Mouse (Mus musculus): ENCODE measurements around the gene Gpc1. TPM values are rescaled to one million over a fixed set of nuclear protein-coding genes. Genes with fewer than 3 reads are reported as not detected.

Gene Gpc1
- 1 to 10 TPM; 1.6 to 2.2 TPM for polyA plus RNA-seq (2017; shearing (Covaris generic))

DNA sequence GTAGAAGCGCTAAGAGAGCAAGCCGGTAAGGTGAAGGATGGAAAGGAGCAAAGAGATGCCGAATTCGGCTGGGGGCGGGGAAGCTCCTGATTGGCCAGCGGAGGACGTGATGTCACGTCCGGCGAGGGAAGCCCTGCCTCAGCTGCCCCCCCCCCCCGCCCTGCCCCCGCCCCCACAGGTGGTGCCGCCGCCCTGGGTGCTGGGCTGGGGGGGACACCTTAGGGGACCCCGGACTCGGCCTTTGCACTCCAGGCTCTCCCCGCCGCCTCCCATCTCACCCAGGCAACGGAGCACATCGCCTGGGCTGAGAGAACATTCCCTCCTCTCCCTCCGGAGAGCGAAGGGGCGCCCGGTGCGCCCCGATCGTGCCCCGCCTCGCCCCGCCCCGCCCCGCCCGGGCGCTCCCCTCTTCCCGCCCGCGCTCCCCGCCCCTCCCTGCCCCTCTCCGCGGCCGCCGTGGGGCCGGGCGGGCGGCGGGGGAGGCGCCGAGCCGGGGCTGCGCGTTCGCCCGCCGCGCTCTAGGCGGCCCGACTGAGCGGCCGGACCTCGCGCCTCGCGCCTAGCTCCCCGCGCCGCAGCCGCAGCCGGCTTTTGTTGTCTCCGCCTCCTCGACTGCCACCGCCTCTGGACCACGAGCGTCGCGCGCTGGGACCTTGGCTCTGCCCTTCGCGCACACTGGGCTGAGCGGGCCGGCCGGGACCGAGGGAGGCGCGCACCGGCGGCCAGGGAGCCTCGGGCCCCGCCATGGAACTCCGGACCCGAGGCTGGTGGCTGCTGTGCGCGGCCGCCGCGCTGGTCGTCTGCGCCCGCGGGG is at the start of gene Gpc1:
Gene Gpc1 (plus strand): TSS at position 458 of the 814 bp plus-strand sequence.
- peak; percentile 73 for ATAC-seq

DNA sequence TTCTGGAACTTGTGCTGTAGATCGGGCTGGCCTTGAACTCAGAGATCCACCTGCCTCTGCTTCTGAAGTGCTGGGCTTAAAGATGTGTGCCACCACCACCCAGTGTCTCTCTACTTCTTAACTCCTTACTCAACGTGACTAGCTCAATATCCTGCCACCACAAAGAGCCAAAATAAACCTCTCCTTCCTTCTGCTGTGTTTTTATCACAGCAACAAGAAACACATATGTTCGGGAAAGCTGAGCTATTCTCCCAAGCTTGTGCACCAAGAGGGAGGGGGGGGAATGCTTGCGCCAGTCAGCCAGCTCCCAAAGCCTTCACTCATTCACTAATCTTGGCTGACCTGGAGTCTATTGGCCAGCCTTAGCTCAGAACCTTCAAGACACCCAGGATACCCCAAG is 49.6 kb upstream of the Gpc1 start:
- ATAC-seq = no peak

DNA sequence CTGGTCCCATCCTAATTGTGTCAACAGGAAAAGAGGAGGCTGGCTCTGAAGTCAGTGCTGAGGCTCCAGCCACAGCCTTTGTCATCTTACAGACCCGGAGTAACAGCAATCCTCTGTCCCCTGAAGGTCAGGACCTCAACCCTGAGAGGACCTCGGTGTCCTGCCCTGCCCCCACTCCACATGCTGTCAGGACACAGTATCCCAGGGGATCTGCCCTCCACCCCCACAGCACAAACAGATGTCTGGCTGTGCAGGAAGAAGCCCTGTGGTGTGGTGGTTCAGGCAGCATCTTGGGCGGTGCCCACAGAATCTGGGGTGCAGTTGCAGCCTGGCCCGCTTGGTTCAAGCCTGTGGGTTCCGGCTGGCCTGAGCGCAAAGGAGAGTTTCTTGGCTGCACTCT is 48.9 kb upstream of the Gpc1 start:
- no peak for ATAC-seq

DNA sequence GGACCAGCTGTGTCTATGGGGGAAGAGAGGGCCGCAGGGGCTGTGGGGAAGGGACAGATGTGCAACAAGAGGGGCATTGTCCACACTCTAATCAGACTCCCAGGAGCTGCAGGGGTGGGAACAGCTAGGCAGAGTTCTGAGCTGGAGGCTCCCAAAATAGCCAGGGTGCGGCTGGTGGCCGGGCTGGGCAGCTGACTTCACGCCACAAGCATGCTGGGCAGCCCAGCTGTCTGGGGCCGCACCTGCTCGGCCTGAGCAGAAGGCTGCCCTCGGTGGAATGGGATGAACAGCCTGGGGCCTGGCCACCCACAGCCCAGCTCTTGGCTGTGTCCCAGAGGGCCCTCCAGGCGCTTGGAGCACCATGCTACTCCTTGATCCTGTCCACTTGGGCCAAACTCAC is 44.2 kb upstream of the Gpc1 start:
- ATAC-seq = no peak

DNA sequence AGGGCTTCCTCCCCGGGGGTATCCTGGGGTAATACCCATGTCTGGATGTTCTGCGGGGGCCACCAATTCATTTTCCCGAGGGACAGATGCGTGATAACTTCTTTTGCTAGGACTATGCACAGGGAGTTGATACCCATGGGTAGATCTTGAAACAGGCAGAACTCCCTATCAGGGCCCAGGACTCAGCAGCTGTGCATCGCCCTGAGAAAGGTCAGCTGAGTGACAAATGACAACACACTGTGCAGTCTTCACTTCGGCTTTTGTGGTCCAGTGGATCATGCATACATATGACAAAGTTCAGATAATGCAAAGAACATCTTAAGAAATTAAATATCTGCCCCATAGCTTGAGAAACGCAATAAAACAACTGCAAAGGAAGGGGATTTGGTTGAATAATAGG is 43.4 kb upstream of the Gpc1 start:
- ATAC-seq = no peak

DNA sequence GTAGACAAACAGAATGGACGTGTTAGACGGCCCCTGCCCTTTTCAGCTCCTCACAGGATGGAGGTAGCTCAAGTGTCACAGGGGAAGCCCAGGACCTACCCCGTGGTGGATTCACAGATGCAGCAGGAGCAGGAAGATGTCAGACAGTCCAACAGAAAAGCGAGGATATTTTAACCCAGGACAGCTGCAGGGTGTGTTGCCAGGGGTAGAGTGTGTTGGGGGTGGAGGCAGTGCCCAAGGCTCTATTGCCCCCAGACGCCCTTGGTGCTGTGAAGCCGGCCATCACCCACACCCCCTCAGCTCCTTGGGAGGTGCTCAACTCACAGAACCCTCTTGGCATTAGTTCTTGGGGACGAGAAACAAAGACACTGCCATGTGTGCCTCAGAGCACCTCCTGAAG is 40.8 kb upstream of the Gpc1 start:
- no peak for ATAC-seq

DNA sequence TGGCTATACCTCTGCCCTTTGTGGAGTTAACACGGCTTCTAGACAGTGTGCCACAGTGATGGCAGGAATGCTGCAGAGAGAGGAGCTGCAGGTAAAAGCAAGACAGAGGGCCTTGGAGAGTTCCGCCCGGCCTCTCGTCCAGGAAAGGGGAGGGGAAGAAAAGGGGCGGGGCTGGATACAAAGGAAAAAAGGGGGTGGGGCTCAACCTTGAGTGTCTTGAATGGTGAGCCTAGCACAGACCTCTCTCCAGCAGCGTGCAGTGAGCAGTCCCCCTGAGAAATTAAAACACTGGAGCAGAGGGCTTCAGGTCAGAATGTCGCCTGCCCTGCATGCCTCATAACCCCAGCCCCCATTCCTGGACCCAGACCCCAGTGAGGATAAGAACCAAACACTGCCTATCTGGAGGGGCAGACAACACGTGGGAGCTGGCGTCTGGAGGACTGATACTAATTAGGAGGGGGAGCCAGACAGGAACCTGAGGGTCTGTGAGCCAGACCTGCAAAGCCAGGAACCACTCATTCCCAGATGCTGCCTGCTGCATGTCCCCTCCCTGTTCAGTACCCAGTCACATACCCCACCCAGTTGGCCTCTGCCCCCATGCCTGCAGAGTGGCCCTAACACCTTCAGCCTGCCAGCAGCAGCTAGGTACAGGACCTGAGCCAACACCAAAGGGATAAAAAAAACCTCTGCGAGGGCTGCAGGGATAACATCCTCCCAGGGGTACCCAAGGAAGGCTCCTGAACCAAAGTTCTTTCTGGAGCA is 40.2 kb upstream of the Gpc1 start:
- ATAC-seq = no peak

DNA sequence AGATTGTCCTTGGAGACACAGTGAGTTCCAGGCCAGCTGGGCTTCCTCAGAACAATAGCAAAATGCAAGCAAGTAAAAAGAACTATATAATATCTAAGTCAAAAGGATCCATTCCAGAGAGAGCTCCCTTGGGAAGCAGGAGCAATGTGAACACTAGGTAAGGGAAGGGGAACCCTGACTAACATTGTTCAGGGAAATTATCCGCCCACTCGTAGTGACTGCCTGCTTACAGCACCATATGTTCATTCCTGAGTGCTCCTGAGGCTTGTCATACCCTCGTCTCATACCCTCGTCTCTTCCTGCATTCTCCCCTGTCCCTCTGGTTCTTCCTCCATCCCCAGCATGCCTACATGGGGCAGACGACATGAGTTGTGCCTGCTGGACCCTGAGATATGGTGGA is 37.7 kb upstream of the Gpc1 start:
- no peak for ATAC-seq

DNA sequence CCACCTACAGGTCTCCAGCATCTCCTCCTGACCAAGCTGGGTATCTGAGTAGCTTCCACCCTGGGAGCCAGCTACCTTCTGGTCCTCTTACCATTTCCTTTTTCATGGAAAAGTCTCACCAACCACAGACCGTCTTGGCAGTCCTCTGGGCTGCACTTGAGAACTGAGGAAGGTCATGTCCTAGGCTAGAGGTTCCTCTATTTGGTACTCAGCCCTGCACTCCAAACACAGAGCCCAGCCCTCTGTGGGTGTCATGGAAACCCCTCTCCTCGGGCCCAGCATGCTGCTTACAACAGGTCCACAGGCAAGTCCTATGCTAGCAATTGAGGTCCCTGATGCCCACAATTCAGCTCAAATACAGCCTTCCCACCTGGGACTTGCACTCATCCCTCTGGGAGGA is 33.0 kb upstream of the Gpc1 start:
- no peak for ATAC-seq

DNA sequence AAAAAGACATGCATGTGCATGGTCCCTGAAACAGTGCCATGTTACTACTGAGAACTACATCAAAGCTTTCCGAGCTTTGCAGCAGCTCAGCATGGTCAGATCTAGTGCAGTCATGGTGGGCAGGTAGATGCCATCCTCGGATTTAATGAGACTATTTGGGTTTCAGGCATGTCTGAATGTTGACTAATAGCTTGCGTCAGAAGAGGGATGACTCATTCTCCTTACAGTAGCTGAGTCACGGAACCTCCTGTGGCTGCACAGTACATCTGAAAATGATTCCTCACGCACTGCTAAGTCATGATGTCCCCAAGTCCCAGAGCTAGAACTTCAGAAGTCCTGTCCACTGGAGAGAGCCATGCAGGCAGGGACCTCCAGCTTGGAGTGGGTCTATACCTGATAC is 31.8 kb upstream of the Gpc1 start:
- ATAC-seq = no peak

DNA sequence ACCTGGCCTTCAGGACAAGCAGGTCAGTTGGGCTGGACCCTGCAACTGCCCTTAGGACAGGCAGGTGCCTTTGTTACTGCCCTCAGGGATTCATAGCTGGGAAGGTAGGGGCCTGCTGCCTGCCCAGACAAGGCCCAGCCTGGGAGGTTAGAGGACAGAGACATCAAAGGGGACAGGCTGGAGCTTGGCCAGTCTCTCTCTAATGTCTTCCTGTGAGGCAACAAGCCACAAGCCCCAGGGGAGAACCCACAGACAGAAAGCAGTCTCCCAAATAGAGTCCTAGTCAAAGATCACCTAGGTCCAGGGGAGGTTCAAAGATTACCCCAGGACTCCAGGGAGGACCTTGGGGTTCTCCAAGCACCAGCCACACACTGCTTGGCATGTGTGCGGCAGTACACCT is 29.1 kb upstream of the Gpc1 start:
- no peak for ATAC-seq

DNA sequence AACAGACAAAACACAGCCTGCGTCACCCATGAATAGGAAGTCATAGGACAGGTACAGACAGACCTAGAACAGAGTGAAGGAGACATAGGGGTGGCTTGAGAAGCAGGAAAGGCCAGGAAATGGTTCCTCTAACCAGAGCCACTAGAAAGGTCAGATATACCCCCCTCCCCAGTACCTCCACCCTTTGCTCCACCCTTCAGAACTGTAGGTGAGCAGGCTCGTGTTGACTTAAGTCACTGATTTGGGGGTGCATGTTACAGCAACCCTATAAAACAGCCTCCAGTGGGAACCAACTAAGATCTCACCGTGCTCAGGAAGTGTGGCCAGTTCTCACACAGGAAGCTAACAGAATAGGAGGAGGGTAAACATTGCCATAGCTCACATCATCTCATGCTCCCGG is 28.1 kb upstream of the Gpc1 start:
- no peak for ATAC-seq

DNA sequence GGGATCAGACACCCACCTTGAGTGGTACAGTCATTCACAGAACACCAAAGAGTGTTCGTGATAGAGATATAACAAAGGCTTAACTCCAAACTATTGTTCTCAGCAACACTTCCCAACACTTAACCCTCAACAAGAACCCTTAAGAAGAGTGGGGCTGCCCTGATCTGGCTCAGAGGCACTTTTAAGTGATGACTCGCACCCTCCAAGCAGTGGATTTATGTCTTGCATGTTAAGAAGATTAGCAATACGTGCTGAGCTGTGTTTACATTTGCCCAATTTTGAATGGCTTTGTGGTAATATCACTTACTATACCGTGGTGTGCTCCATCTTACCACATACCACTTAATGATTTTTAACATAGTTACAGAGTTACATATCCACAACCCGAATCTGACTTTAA is 26.3 kb upstream of the Gpc1 start:
- ATAC-seq = no peak

DNA sequence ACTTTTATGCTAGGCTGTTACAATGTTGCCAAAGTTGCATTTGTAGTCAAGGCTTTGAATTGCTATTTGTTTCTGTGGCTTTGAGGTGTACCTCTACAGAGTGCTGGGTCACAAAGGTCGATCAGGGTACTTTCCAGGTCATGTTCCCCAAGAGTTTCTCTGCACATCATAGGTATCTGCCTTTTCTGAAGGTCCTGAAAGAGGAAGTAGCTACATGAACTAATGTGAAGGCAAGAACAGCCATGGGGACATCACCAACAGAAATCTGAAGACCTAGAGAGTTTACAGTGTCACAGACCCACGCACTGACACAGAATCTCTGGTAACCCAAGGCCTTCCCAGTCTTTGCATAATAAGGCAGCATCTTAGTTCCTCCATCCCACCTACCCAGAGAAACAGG is 25.6 kb upstream of the Gpc1 start:
- ATAC-seq = no peak

DNA sequence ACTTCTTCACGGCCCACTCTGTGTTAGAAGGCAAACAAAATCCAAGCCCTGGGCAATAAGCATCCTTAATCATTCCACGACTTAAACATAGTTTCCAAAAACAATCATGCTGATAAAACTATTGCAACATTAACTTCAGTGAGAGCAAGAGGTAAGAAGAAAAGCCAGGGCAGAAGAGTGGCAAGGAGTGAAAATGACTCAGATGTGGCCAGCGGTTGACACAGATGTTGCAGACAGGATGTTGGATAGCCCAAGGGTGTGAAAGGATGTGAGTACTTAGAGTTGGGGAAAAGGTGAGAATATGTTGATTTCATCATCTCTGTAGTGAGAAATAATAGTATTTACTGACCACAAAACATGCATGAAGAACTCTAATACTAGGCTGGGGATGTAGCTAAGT is 24.7 kb upstream of the Gpc1 start:
- peak; percentile 28 for ATAC-seq

DNA sequence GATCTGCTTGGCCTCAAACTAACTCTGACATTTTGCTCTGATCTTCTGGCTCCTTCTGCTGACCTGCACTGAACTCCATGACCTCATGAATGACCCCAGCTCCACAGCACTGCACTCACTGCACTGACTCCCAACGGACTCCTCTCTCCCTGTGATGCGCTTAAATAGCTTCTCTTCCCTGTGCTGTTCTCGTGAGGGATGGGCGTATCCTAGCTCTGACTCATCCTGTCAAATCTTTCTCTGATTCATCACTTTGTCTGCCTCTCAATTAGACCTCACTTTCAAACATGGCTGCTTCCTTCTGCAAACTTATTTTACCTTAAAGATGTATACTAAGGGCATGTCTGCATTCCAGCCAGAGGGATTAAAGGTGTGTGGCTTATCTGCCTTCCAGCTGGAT is 21.8 kb upstream of the Gpc1 start:
- no peak for ATAC-seq

DNA sequence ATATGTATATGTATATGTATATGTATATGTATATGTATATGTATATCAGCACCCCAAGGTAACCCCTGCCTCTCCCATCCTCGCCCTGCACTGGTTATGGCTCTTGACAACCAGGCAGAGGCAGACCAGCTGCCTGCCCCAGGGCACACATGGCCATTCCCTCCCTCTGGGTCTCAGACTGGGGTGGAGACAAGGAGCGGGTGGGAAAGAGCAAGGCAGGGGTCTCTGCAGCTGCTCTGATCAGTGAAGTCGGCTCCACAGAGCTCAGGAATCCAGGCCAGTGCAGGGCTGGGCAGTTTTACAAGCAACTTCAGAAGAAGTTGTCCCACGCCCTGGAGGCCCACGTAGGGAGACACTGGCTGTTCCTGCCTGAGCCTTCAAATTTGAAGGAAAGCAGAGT is 17.1 kb upstream of the Gpc1 start:
- ATAC-seq = no peak

DNA sequence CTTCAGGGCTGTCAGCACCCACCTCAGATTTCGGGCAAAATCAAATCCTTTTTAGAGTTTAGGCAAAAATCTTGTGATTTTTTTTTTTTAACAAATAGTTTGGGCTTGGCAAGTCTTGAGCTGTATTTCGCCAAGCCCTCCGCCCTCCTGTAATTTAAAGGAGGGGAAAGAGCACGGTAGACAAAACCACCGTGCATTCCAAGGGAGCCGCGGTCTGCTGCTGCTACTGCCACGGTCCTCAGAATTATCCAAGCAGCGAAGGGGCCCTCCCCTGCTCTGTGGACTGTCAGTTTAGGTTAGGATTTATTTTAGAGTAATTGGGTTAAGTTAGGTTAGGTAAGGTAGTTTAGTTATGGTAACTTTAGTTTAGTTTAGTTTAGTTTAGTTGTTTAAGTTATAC is 16.3 kb upstream of the Gpc1 start:
- ATAC-seq = no peak

DNA sequence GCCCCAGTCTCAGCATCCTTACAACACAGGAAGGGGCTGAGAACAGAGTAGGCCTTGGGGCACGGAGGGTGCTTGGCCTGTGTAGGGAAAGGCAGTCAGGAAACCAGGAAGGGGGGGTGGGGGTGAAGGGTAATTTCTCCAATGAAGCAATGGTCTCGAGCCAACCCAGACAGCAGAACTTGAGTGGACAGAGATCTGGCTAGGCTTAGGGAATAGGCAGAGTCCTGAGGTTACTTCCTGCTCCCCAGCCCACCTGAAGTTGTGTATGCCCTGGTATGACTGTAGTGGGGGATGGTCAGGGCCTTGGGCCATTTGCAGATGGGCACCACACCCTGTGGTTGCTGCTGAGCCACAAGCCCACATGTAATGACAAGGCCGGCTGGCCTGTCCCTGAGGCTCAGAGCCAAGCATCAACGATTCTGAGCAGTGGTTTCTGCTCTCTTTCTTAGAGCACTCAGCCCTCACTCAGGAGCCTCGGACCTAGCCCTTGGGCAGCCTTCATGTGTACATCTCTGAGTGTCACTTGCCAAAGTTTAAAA is 15.6 kb upstream of the Gpc1 start:
- no peak for ATAC-seq

DNA sequence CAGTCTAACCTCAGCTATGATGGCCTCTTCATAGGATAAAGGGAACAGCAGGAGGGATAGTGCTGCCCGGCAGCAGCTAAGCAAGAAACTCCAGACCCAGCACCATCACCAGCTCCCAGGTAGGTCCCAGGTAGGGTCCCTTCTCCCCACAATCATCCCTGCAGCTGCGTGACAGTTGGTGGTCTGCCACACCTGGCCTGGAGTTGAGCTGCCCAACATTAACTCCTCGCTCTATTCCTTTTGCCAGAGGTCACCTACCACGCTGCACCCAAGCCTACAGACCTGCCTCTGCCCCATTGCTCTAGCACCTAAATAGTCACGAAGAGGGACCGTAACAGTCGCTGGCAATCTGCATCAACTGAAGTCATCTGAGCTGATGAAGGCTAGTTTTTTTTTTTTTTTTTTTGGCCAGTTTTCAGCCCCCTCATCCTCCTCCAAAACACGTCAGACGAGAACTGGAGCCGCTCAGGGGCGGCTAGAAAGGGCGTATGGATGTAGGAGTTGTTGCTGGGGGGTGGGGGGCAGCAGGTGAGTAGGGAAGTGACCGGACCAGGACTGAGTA is 738 bp upstream of the Gpc1 start:
- ATAC-seq = no peak

DNA sequence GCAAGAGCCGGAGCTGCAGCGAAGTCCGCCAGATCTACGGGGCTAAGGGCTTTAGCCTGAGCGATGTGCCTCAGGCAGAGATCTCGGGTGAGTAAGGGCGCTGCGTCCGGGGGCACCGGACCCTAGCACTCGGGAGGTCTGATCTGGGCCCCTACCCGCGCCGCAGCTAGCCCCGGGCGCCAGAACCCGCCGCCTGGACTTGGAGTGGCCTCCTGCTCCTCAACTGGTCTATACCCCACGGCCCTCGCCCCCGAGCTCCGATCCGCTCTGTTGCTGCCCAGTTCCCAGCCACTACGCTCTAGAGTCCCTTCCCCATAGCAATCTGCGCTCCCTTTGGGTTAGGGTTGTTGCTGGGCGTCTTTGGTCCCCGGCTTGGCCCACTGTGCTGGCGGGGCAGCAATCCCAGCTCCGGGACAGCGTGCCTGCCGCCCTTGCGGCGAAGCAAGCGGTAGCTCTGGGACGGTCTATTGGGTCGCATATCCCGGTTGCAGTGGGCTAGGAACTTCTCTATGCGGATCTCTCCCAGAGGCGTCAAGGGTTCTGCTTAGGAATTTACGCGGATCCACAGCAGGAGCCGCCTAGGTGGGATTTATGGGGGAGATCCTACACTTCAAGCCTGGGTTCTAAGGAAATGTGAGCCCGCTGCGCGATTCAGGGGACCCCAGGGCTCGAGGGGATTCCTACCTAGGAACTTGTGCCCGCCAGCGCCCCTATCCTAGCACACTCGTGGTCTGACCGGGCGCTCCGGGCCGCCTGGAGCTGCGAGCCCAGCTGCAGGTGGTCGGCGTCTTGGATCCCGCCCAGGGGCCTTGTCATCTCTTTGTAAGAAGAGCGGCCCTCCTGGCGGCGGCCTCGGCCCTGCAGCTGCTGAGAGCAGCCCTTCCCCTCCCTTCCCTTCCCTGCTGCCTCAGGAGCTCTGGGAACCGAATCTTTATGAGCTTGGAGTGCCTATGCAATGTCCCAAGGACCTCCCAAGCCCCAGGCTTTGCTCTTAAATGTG is 866 bp downstream of the Gpc1 start:
- ATAC-seq = no peak

DNA sequence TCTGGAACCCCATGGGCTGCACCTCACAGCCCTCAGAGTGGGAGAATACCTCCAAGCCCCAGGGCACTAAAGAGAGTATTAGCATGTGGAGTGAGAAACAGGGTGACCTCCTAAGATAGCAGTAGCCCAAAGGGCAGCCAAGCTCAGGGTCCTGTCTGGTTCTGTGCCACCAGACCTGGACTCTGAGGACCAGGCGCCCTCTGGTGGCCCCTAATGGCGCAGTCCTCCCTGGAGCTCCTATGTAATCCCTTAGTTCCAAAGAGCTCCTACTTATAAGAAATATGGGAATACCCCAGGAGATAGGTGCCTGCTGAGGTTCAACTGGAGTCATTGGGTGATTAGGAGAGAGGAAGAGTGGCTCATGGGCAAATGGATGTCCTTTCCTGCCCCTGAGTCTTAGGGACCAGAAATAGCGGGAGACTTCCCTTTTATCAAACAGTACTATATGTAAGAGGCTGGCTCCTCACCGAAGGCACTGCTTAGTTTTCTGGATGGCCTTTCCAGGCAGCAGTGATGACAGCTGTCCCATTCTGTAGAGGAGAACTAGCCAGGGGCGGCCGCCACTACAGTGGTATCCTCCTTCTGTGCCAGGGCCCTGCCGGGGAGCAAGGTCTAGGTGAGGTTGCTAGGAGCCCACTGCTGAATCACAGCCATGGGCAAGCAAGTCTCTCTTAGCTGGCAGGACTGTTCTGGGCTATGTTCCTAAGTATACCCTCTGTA is 2.7 kb downstream of the Gpc1 start:
- peak; percentile 19 for ATAC-seq
